Mouse (Mus musculus) forebrain, embryonic 13.5 days (tissue): Measurements from ENCODE around the gene Col2a1. TPM values are rescaled to one million over a fixed set of nuclear protein-coding genes. Genes with fewer than 3 reads are reported as not detected.

Experiments used
- ATAC-seq: fragments of 200-750 bp; cut with Nextera tagmentation; 2 replicates; pipeline ENCODE4 v1.8.0; 2017
- H3K27ac ChIP-seq: fragments of 300-500 bp; sonication (generic); 2 replicates; pipeline ENCODE4 v1.5.1; 2015; ENCODE audit warnings: inconsistent platforms, mild to moderate bottlenecking, moderate library complexity
- H3K27me3 ChIP-seq: fragments of 300-500 bp; sonication (generic); 2 replicates; pipeline ENCODE4 v1.6.1; 2015; ENCODE audit warnings: mild to moderate bottlenecking, inconsistent platforms
- H3K36me3 ChIP-seq: fragments of 300-500 bp; sonication (generic); 2 replicates; pipeline ENCODE4 v1.6.1; 2015; ENCODE audit warnings: mild to moderate bottlenecking, inconsistent platforms; ENCODE audit not compliant: poor library complexity, severe bottlenecking
- H3K4me1 ChIP-seq: fragments of 300-500 bp; sonication (generic); 2 replicates; pipeline ENCODE4 v1.6.1; 2015; ENCODE audit warnings: inconsistent platforms
- H3K4me2 ChIP-seq: fragments of 300-500 bp; sonication (generic); 2 replicates; pipeline ENCODE4 v1.6.1; 2015; ENCODE audit warnings: inconsistent platforms, mild to moderate bottlenecking, moderate library complexity
- H3K4me3 ChIP-seq: fragments of 300-500 bp; sonication (generic); 2 replicates; pipeline ENCODE4 v1.5.1; 2015; ENCODE audit warnings: mild to moderate bottlenecking, inconsistent platforms
- H3K9ac ChIP-seq: fragments of 300-500 bp; sonication (generic); 2 replicates; pipeline ENCODE4 v1.6.1; 2015; ENCODE audit warnings: mild to moderate bottlenecking, inconsistent platforms
- H3K9me3 ChIP-seq: fragments of 300-500 bp; sonication (generic); replicated peaks from 2 replicates; pipeline ENCODE4 v1.6.1; 2016; ENCODE audit warnings: inconsistent platforms
- whole genome bisulfite sequencing: fragments of 180-500 bp; shearing (Covaris S2); methylation state at CpG from one replicate; pipeline ENCODE4 v1.1.7; 2015; 5-methylcytosine and 5-hydroxymethylcytosine counted together
- polyA plus RNA-seq: library from polyadenylated mRNA; unstranded; fragments of >200 nt; fragmentation: Nextera tagmentation; extraction: Ambion mirVana; gene quantifications from 2 replicates; pipeline ENCODE4 v1.2.1, GENCODE M21; 2015

The Col2a1 gene
- polyA plus RNA-seq, 1 experiment from 2014 or later = 31.8 TPM

DNA sequence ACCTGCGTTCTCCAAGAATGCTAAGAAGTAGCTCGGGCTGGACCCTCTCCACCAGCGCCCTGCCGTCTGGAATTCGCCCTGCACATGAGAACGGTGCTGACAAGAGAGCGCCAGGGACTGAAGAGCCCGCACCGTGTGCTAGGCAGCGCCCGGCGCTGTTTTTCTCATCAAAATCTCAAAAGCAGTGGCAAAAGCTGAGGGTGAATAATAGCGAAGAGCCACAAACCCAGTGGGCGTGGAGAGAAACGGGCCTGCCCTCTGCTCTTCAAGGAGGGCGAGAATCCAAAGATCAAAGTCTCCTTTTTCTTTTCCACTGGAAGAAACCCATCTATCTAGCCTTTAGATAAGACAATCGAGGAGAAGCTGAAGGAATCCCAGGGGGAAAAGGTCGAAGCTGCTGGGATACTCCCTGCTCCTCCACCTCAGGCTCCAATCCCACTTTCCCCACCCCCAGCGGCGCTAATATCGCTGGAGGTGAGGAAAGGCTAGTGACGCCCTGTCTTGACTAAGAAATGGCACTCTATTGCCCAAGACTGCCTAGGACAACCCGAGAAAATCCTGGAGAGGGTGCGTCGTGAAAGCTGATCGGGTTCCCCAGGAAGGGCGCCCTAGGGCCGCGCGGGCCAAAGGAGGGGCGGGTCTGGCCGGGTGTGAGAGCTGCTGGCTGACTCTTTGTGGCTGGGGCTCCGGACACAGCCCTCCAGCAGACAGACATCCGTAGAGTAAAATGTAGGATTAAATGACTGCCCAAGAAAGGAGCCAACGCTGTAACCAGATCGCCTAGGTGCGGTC lies 3.0 kb downstream of the Col2a1 start:
- peak overlapping the region; percentile 76 for H3K9ac ChIP-seq
- peaks cover 17% of the 10 kb centered on the region for H3K36me3 ChIP-seq
- H3K4me3 ChIP-seq = peak overlapping the region; percentile 50
- H3K27ac ChIP-seq = peak overlapping the region; percentile 83
- ATAC-seq = 0 out of 2 replicates have a peak, but pooled peaks have one; percentile 1
- peaks cover 25% of the 10 kb centered on the region for H3K27me3 ChIP-seq
- peaks cover 79% of the 10 kb centered on the region for H3K4me1 ChIP-seq
- WGBS = 1% methylated on average over 37 of the region's 37 CpGs
- peak overlapping the region; percentile 81 for H3K4me2 ChIP-seq
- H3K9me3 ChIP-seq = no peaks in the 10 kb centered on the region

DNA sequence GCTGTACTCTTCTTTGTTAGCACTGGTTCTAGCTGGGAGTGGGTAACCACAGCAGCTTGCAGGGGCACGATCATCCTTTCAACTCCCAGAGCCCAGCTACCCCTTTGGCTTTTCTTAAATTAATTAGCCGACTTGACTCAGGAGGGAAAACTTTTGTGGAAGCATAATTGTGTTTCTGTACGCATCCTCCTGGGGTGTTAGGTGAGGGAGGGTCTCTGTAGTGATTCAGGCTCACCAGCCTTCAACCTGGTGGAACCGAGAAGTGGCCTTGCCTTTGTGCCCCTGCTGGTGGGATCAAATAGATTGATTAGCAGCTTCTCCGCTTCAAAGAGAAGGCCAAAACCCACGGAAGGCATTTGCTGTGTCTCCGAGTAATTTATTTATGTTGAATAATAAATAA lies 4.5 kb downstream of the Col2a1 start:
- Histone ChIP-seq H3K9ac (no peak overlapping the region), H3K4me1 (peaks cover 80% of the 10 kb centered on the region), H3K36me3 (peaks cover 29% of the 10 kb centered on the region), H3K4me2 (peak overlapping the region; percentile 81), H3K27ac (no peak overlapping the region), H3K9me3 (no peaks in the 10 kb centered on the region), H3K4me3 (no peak overlapping the region), H3K27me3 (peaks cover 17% of the 10 kb centered on the region)
- 14% methylated on average over 7 of the region's 7 CpGs for WGBS
- no peak for ATAC-seq

DNA sequence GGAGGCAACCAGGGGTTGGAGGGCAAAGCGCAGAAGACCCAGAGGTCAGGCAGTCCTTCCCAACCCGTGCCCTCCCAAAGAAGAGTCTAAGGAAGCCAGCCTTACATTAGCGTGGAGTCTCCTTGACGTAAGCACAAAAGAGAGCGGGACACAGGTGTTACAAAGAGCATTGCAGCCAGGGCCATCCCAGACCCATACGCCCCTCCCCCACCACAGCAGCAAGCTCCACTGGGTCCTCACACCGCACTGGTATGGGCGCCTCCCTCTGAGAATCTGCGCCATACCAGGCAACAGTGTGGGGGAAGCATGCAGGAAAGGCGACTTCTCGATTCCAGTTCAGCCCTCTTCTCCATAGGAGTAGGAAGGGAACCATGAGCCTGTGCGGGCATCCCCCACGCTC lies 4.9 kb downstream of the Col2a1 start:
- Histone ChIP-seq H3K4me2 (peak overlapping the region; percentile 17; the same call in 1 of the 2 replicates), H3K9ac (no peak overlapping the region)
- no peak for ATAC-seq

DNA sequence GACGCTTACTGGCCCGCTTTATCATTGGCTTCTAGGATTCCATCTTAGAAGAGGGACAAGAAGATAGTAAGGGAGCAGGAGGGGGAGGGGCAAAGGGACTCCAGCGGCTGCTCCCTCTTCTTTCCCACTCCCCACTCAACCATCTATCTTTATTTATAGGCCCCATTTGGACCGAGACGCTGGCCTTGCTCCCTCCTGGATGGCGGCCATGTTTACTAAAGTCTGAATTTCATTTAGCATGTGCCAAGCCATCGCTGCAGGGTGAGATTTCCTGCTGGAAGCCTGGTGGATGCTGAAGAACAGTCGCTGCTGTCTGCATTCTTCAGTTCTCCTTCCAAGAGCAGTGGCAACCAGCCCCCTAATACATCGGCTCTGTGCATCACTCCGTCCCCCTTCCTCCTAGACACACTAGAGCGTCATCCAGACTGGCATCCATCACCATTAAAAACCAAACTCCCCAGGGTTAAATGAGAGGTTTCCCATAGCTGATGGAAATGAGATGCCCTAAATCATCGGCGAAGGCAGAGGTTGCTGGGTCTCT lies 7.7 kb downstream of the Col2a1 start:
- Histone ChIP-seq H3K9me3 (no peaks in the 10 kb centered on the region), H3K9ac (no peak overlapping the region), H3K36me3 (peaks cover 39% of the 10 kb centered on the region), H3K4me3 (no peak overlapping the region), H3K4me2 (no peak overlapping the region), H3K27ac (peak overlapping the region; percentile 59), H3K27me3 (no peaks in the 10 kb centered on the region), H3K4me1 (peaks cover 68% of the 10 kb centered on the region)
- 66% methylated on average over 13 of the region's 13 CpGs for WGBS
- ATAC-seq = no peak

More for the DNA sequence above, 4.9 kb downstream of the Col2a1 start:
- H3K4me3 ChIP-seq = no peak overlapping the region
- peaks cover 13% of the 10 kb centered on the region for H3K27me3 ChIP-seq
- peaks cover 75% of the 10 kb centered on the region for H3K4me1 ChIP-seq
- peaks cover 33% of the 10 kb centered on the region for H3K36me3 ChIP-seq
- no peak overlapping the region for H3K27ac ChIP-seq
- H3K9me3 ChIP-seq = no peaks in the 10 kb centered on the region
- 44% methylated on average over 13 of the region's 13 CpGs for WGBS

DNA sequence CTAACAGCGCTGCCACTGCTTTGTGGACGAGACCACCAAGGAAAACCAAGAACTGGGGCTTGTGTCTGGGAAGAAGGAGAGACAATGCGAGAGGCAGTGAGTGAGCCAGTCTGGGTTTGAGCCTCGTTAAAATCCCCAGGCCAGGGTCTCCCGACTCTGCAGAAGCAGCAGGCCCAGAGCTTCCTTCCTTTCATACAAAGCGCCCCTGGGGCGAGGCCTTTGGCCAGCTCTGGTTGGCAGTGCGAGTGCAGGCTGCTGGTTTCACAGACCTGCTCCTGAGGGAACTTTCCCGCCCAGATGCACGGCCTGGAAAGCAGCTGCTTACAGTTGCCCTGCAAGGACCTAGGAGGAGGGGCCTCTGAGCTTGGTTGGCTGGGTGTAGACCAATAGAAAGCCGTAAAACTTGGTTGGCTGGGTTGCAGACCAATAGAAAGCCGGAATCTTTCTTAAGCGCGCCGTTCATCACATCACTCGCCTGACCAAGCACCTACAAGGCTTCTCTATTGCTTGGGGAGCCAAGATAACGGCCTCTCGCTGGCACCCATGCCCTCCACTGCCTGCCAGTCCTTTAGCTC lies 11.7 kb downstream of the Col2a1 start:
- H3K9me3 ChIP-seq = no peaks in the 10 kb centered on the region
- H3K4me1 ChIP-seq = peaks cover 68% of the 10 kb centered on the region
- WGBS = 2% methylated on average over 18 of the region's 18 CpGs
- H3K4me3 ChIP-seq = peak overlapping the region; percentile 29
- peaks cover 38% of the 10 kb centered on the region for H3K36me3 ChIP-seq
- ATAC-seq = peak; percentile 97
- H3K27me3 ChIP-seq = no peaks in the 10 kb centered on the region
- peak overlapping the region; percentile 97 for H3K27ac ChIP-seq
- peak overlapping the region; percentile 56 for H3K4me2 ChIP-seq
- H3K9ac ChIP-seq = peak overlapping the region; percentile 60

DNA sequence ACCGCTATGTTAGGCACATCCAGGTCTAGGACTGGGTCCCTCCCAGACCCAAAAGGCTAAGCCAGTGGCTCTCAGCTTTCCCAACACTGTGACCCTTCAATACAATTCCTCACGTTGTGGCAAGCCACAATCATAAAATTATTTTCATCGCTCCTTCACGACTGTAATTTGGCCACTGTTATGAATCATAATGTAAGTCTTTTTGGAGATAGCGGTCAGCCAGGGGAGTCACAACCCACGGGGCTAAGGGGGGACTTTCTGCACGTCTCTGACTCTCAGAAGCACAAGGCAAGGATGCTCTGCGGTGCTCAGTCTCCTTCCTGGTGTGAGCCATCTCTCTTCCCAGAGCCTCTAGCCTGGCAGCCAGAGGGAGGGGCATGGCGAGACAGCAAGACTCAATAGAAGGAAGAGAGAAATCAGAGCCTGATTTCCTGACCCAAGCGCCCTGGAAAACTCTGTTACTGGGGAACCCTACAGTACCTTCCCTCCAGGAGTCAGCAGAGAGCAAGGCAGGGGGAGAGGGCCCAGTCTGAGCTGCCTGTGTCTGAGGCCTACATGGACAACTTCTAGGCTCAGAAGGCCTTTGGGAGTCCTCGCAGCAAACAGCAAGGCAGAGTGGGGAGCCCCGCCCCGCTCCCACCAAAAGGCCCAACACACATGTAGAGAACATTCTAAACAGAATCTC lies 12.3 kb downstream of the Col2a1 start:
- H3K4me3 ChIP-seq = peak overlapping the region; percentile 27
- peak; percentile 25 for ATAC-seq

DNA sequence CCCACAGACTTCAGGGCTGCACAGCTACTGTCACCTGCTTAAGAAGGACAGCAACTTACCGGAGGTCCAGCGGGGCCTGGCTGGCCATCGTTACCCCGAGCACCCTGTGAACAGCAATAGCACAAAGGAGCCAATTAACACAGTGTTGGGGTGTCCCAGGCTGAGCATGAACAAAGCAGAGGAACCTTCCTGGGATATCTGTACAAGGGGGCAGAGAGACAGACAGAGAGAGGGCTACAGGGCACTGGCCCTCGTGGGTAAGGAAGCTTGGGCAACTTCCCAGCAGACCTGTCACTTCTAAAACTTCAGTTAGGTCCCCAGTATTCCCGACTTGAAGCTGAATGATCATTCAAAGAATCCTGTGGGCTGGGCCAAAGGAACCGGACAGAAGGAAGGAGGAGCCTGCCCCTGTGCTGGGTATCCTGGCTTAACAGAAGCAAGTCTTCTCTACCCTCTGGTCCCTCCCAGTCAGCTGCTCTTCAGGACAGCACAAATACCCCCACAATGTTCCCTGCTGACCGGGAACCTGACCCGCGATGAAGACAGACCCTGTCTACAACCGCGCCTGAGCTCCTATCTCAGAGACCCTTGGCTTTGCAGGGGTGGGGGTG lies 13.1 kb downstream of the Col2a1 start:
- no peaks in the 10 kb centered on the region for H3K9me3 ChIP-seq
- no peak overlapping the region for H3K4me2 ChIP-seq
- peak overlapping the region; percentile 97 for H3K27ac ChIP-seq
- peaks cover 47% of the 10 kb centered on the region for H3K36me3 ChIP-seq
- H3K9ac ChIP-seq = peak overlapping the region; percentile 12
- no peak for ATAC-seq
- H3K4me1 ChIP-seq = peaks cover 54% of the 10 kb centered on the region
- H3K27me3 ChIP-seq = no peaks in the 10 kb centered on the region
- H3K4me3 ChIP-seq = no peak overlapping the region
- WGBS = 5% methylated on average over 12 of the region's 12 CpGs

More for the DNA sequence above, 12.3 kb downstream of the Col2a1 start:
- peak overlapping the region; percentile 56 for H3K4me2 ChIP-seq
- H3K27me3 ChIP-seq = no peaks in the 10 kb centered on the region
- H3K9me3 ChIP-seq = no peaks in the 10 kb centered on the region
- peaks cover 41% of the 10 kb centered on the region for H3K36me3 ChIP-seq
- WGBS = 31% methylated on average over 13 of the region's 13 CpGs
- peak overlapping the region; percentile 97 for H3K27ac ChIP-seq
- peaks cover 61% of the 10 kb centered on the region for H3K4me1 ChIP-seq
- H3K9ac ChIP-seq = peak overlapping the region; percentile 60

DNA sequence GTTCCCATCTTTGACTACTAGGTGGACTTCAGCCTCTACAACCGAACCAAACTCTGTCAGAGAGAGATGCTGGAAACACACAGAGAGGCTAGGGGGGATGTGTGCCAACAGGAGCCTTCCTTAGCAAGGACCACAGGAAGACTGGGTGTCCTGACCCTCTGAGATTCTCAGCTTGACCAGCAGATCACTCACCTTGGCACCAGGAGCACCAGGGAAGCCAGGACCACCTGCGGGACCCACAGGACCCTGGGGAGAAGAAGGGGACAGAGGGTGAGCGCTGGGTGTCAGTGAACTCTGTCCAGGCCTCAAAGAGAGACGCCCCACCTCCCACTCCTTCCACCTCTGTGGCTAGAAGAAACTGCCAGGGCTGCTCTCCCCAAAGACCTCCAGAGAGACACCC lies 13.8 kb downstream of the Col2a1 start:
- Histone ChIP-seq H3K4me1 (peaks cover 51% of the 10 kb centered on the region), H3K4me2 (peak overlapping the region; percentile 49), H3K36me3 (peaks cover 49% of the 10 kb centered on the region), H3K9me3 (no peaks in the 10 kb centered on the region), H3K27ac (peak overlapping the region; percentile 97), H3K4me3 (no peak overlapping the region), H3K9ac (peak overlapping the region; percentile 12), H3K27me3 (no peaks in the 10 kb centered on the region)
- no peak for ATAC-seq
- WGBS = 10% methylated on average over 4 of the region's 4 CpGs

DNA sequence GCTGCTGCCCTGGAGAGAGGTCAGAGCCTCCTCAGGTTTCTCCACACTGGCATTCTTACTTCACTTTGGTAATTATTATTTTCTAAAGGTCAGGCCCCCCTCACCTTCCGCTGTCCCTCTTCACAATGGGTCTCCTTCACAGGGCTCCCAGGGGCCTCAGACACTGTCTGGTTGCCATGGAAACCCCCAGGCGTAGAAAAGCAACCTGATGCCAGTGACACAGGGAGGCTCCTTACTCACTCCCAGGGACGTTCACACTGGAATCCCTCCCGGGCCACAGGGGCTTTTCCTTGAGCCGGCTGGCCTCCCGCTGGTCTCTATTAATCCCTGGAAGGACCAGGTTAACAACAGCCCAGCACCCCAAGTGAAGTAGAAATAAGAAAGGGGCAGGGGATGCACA lies 14.4 kb downstream of the Col2a1 start:
- H3K4me3 ChIP-seq = no peak overlapping the region
- peaks cover 51% of the 10 kb centered on the region for H3K4me1 ChIP-seq
- H3K9ac ChIP-seq = peak overlapping the region; percentile 12; the same call in 1 of the 2 replicates
- WGBS = 0% methylated on average over 6 of the region's 6 CpGs
- ATAC-seq = no peak
- peaks cover 51% of the 10 kb centered on the region for H3K36me3 ChIP-seq
- peak overlapping the region; percentile 97 for H3K27ac ChIP-seq
- no peaks in the 10 kb centered on the region for H3K9me3 ChIP-seq
- H3K27me3 ChIP-seq = no peaks in the 10 kb centered on the region
- H3K4me2 ChIP-seq = peak overlapping the region; percentile 49

DNA sequence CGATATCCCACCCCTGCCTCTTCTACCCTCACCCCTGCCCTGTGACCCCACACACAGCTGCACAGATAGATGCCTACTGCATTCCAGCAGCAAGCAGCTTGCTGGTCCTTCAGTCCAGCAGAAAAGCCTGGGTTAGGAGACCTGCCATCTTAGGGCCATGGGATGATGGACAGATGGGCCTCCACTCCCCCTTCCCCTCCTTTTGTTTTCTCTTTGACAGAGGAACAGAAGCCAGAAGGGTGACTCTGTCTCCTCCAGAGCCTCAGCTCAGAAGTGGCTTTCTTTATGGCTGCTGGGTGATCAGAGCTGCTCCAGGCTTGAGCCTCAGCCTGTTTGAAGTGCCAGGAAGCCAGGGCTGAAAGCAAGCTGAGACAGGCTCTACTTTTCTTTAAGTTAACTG lies 15.0 kb downstream of the Col2a1 start:
- peak overlapping the region; percentile 49; the same call in 1 of the 2 replicates for H3K4me2 ChIP-seq
- WGBS = 21% methylated on average over 1 of the region's 1 CpGs
- peaks cover 51% of the 10 kb centered on the region for H3K4me1 ChIP-seq
- H3K36me3 ChIP-seq = peaks cover 51% of the 10 kb centered on the region
- H3K27me3 ChIP-seq = no peaks in the 10 kb centered on the region
- H3K9me3 ChIP-seq = no peaks in the 10 kb centered on the region
- ATAC-seq = no peak
- no peak overlapping the region for H3K4me3 ChIP-seq
- peak overlapping the region; percentile 97 for H3K27ac ChIP-seq
- 0 out of 2 replicates have a peak overlapping the region, but pooled peaks have one; percentile 12 for H3K9ac ChIP-seq

DNA sequence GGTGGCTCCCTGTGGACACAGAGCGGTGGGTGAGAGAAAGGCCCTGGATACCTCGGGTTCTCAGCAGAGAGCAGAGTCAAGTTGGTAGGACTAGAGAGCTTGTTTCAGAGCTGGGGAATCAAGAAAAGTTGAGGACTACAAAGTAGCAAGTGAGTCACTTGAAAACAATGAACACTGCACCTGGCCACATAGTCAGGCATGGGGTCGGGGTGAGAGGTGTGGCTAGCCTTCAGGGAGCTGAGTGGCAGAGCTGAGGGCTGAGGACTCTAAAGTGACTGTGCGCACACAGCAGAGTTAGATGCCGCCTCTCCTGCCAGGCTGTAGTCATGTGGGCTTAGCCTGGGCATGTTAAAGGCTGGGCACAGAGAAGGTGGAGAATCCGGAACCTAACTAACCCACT lies 22.9 kb downstream of the Col2a1 start:
- Histone ChIP-seq H3K4me1 (no peaks in the 10 kb centered on the region), H3K9me3 (peaks cover 9% of the 10 kb centered on the region; the same call in 1 of the 2 replicates), H3K9ac (no peak overlapping the region), H3K36me3 (peaks cover 100% of the 10 kb centered on the region), H3K4me3 (no peak overlapping the region), H3K27ac (no peak overlapping the region), H3K4me2 (no peak overlapping the region), H3K27me3 (no peaks in the 10 kb centered on the region)
- ATAC-seq = no peak
- WGBS = 91% methylated on average over 6 of the region's 6 CpGs
